ENCODE assay signal across 9 mouse cellular contexts in genomic region chr17:26124560-26124959, GRCm38 (mm10). TPM values are rescaled to one million over a fixed set of nuclear protein-coding genes. Genes with fewer than 3 reads are reported as not detected.
A peak's percentile ranks its signal among the peaks of the same experiment; 100 is the strongest.
DNase-seq lines count a peak whose midpoint lies in the region; ATAC-seq and TF ChIP-seq lines count a peak whose summit lies in the region.
"Had no signal": no experiment of that assay in that cellular context is flagged by ENCODE, and none has a peak within 500 bp of the region (broad histone marks: within the 10 kb centered on the region; RNA-seq: fewer than 3 reads in every experiment).

No protein-coding gene starts in this region.

- H3K4me2 ChIP-seq in liver, embryonic 11.5 days, result peak overlapping the region; percentile 88
- H3K4me2 ChIP-seq in stomach, postnatal 0 days (replicated peaks; ENCODE audit: low read depth), result peak overlapping the region; percentile 79

- no peak for ATAC-seq in megakaryocyte, adult 5-6 weeks (ENCODE audit: poor library complexity, severe bottlenecking)
- ATAC-seq in liver, embryonic 11.5 days (replicated peaks; ENCODE audit: low FRiP score), result no peak
- no peak for ATAC-seq in stomach, postnatal 0 days (ENCODE audit: low FRiP score, low TSS enrichment)
- no peak for ATAC-seq in erythroid progenitor cell, adult 5-6 weeks (replicated peaks; ENCODE audit: low FRiP score, poor library complexity, severe bottlenecking)

- no peak for DNase-seq in cerebellum, adult 2 months
- DNase-seq in cerebellum, adult 18-20 months, result no peak
- DNase-seq in liver, embryonic 11.5 days (ENCODE audit: low spot score), result no peak
- DNase-seq in stomach, postnatal 0 days (ENCODE audit: low spot score), result no peak
- DNase-seq in urinary bladder, postnatal 4 days (ENCODE audit: low spot score in 2 of 2), result no peak
- DNase-seq: layer of hippocampus, adult 9-11 months had no signal

- H3K9me3 ChIP-seq in megakaryocyte, embryonic 14.5 days, result no peaks in the 10 kb centered on the region
- H3K9me3 ChIP-seq in liver, embryonic 11.5 days (ENCODE audit: control insufficient read depth, low read length), result no peaks in the 10 kb centered on the region
- no peaks in the 10 kb centered on the region for H3K9me3 ChIP-seq in stomach, postnatal 0 days (ENCODE audit: control insufficient read depth, low read length)

- no peak for TF ChIP-seq EP300 in stomach, postnatal 0 days (optimal IDR thresholded peaks at IDR 0.05)

- H3K27me3 ChIP-seq in cerebellum, adult 2 months (ENCODE audit: control insufficient read depth, insufficient read depth, low read length), result no peaks in the 10 kb centered on the region
- H3K27me3 ChIP-seq in megakaryocyte, embryonic 14.5 days (replicated peaks), result peaks cover 4% of the 10 kb centered on the region
- H3K27me3 ChIP-seq in liver, embryonic 11.5 days (replicated peaks; ENCODE audit: control insufficient read depth, insufficient read depth, low read length), result no peaks in the 10 kb centered on the region
- no peaks in the 10 kb centered on the region for H3K27me3 ChIP-seq in stomach, postnatal 0 days (ENCODE audit: control insufficient read depth, insufficient read depth, low read length)

- 80% methylated on average over 7 of the region's 7 CpGs for WGBS in cerebellum, adult 2 months
- WGBS in liver, embryonic 11.5 days, result 81% methylated on average over 7 of the region's 7 CpGs
- 79% methylated on average over 7 of the region's 7 CpGs for WGBS in stomach, postnatal 0 days

- H3K4me1 ChIP-seq in cerebellum, adult 2 months (ENCODE audit: control insufficient read depth, insufficient read depth, low read length), result peaks cover 18% of the 10 kb centered on the region
- peaks cover 53% of the 10 kb centered on the region for H3K4me1 ChIP-seq in megakaryocyte, embryonic 14.5 days
- H3K4me1 ChIP-seq in liver, embryonic 11.5 days (replicated peaks; ENCODE audit: control insufficient read depth, insufficient read depth, low read length), result peaks cover 15% of the 10 kb centered on the region
- H3K4me1 ChIP-seq in stomach, postnatal 0 days (replicated peaks; ENCODE audit: control insufficient read depth, insufficient read depth), result 0 out of 2 replicates have a peak, but pooled peaks cover 4% of the 10 kb centered on the region

- TF ChIP-seq CTCF in cerebellum, adult 2 months (IDR thresholded peaks at IDR 0.05; ENCODE audit: borderline replicate concordance, insufficient read depth, low read depth, low read length), result no peak
- TF ChIP-seq CTCF in stomach, postnatal 0 days (IDR thresholded peaks at IDR 0.05; ENCODE audit: low read depth), result no peak

- H3K36me3 ChIP-seq in megakaryocyte, embryonic 14.5 days (replicated peaks; ENCODE audit: low read length), result peaks cover 44% of the 10 kb centered on the region
- H3K36me3 ChIP-seq in liver, embryonic 11.5 days (ENCODE audit: control insufficient read depth, insufficient read depth, low read length), result peaks cover 28% of the 10 kb centered on the region
- peaks cover 8% of the 10 kb centered on the region; the same call in 1 of the 2 replicates for H3K36me3 ChIP-seq in stomach, postnatal 0 days (ENCODE audit: control insufficient read depth, insufficient read depth, low read length)

- peak overlapping the region; percentile 85 for H3K9ac ChIP-seq in liver, embryonic 11.5 days (ENCODE audit: low read depth, low read length)
- H3K9ac ChIP-seq in stomach, postnatal 0 days (ENCODE audit: low read length), result peak overlapping the region; percentile 83

- no peak overlapping the region for H3K27ac ChIP-seq in cerebellum, adult 2 months (ENCODE audit: insufficient read depth, low read length)
- no peak overlapping the region for H3K27ac ChIP-seq in liver, embryonic 11.5 days (ENCODE audit: low read depth, low read length)
- no peak overlapping the region for H3K27ac ChIP-seq in stomach, postnatal 0 days (replicated peaks)

- peak overlapping the region; percentile 91 for H3K4me3 ChIP-seq in cerebellum, adult 2 months (replicated peaks; ENCODE audit: insufficient read depth, low read depth, low read length)
- peak overlapping the region; percentile 94 for H3K4me3 ChIP-seq in megakaryocyte, embryonic 14.5 days (replicated peaks)
- peak overlapping the region; percentile 93 for H3K4me3 ChIP-seq in liver, embryonic 11.5 days (ENCODE audit: low read depth, low read length)
- H3K4me3 ChIP-seq in stomach, postnatal 0 days (ENCODE audit: low read depth, low read length), result peak overlapping the region; percentile 93

- no peak for TF ChIP-seq POLR2A in cerebellum, adult 2 months (IDR thresholded peaks at IDR 0.05; ENCODE audit: borderline replicate concordance, insufficient read depth, low read length)

RNA-seq across cellular contexts. Expression of gene Mrpl28, which starts 1.3 kb away (rescaled TPM):
- polyA plus RNA-seq in cerebellum, adult 2 months (2012; rRNA removed), result 114 and 118 TPM in 2 replicates
- polyA plus RNA-seq in megakaryocyte, embryonic 14.5 days (2012; ENCODE audit: insufficient read depth, low replicate concordance), result 104 and 138 TPM in 2 replicates
- 74.1 and 78.0 TPM in 2 replicates for total RNA-seq in megakaryocyte, adult 5-6 weeks (2015)
- total RNA-seq in megakaryocyte, adult 5-6 weeks (2017), result 35.1 and 35.4 TPM in 2 replicates
- 253 TPM in 2 replicates for polyA plus RNA-seq in liver, embryonic 11.5 days (2014; fragmentation: Nextera tagmentation; extraction: Ambion mirVana)
- 134 and 135 TPM in 2 replicates for polyA plus RNA-seq in stomach, postnatal 0 days (2015; fragmentation: Nextera tagmentation; extraction: Ambion mirVana)
- 32.3 and 39.3 TPM in 2 replicates for total RNA-seq in erythroid progenitor cell, adult 5-6 weeks (2015; ENCODE audit: low replicate concordance)
- total RNA-seq in erythroid progenitor cell, adult 5-6 weeks (2017; ENCODE audit: low replicate concordance), result 27.6 and 30.9 TPM in 2 replicates

RNA-seq across cellular contexts. Expression of gene Tmem8, which starts 11.5 kb away (rescaled TPM):
- polyA plus RNA-seq in cerebellum, adult 2 months (2012; rRNA removed), result 41.0 and 48.2 TPM in 2 replicates
- 3.3 and 4.1 TPM in 2 replicates for polyA plus RNA-seq in megakaryocyte, embryonic 14.5 days (2012; ENCODE audit: insufficient read depth, low replicate concordance)
- 13.1 and 20.1 TPM in 2 replicates for total RNA-seq in megakaryocyte, adult 5-6 weeks (2015)
- 11.6 and 14.8 TPM in 2 replicates for total RNA-seq in megakaryocyte, adult 5-6 weeks (2017)
- 1.6 and 2.1 TPM in 2 replicates for polyA plus RNA-seq in liver, embryonic 11.5 days (2014; fragmentation: Nextera tagmentation; extraction: Ambion mirVana)
- polyA plus RNA-seq in stomach, postnatal 0 days (2015; fragmentation: Nextera tagmentation; extraction: Ambion mirVana), result 16.1 and 17.5 TPM in 2 replicates
- 13.0 and 13.8 TPM in 2 replicates for total RNA-seq in erythroid progenitor cell, adult 5-6 weeks (2015; ENCODE audit: low replicate concordance)
- 6.7 and 8.9 TPM in 2 replicates for total RNA-seq in erythroid progenitor cell, adult 5-6 weeks (2017; ENCODE audit: low replicate concordance)

RNA-seq across cellular contexts. Expression of gene Axin1, which starts 13.9 kb away (rescaled TPM):
- polyA plus RNA-seq in cerebellum, adult 2 months (2012; rRNA removed), result 21.3 and 22.8 TPM in 2 replicates
- 12.5 and 19.6 TPM in 2 replicates for polyA plus RNA-seq in megakaryocyte, embryonic 14.5 days (2012; ENCODE audit: insufficient read depth, low replicate concordance)
- 24.2 and 31.9 TPM in 2 replicates for total RNA-seq in megakaryocyte, adult 5-6 weeks (2015)
- 176 and 255 TPM in 2 replicates for total RNA-seq in megakaryocyte, adult 5-6 weeks (2017)
- polyA plus RNA-seq in liver, embryonic 11.5 days (2014; fragmentation: Nextera tagmentation; extraction: Ambion mirVana), result 12.8 and 13.1 TPM in 2 replicates
- 10.9 and 12.4 TPM in 2 replicates for polyA plus RNA-seq in stomach, postnatal 0 days (2015; fragmentation: Nextera tagmentation; extraction: Ambion mirVana)
- total RNA-seq in erythroid progenitor cell, adult 5-6 weeks (2015; ENCODE audit: low replicate concordance), result 12.2 and 35.3 TPM in 2 replicates
- total RNA-seq in erythroid progenitor cell, adult 5-6 weeks (2017; ENCODE audit: low replicate concordance), result 44.4 and 84.3 TPM in 2 replicates

RNA-seq across cellular contexts. Expression of gene Nme4, which starts 29.2 kb away (rescaled TPM):
- 6.2 and 6.7 TPM in 2 replicates for polyA plus RNA-seq in cerebellum, adult 2 months (2012; rRNA removed)
- polyA plus RNA-seq in megakaryocyte, embryonic 14.5 days (2012; ENCODE audit: insufficient read depth, low replicate concordance), result 28.9 and 32.8 TPM in 2 replicates
- total RNA-seq in megakaryocyte, adult 5-6 weeks (2015), result 2.3 and 3.5 TPM in 2 replicates
- total RNA-seq in megakaryocyte, adult 5-6 weeks (2017), result 4.2 and 8.2 TPM in 2 replicates
- polyA plus RNA-seq in liver, embryonic 11.5 days (2014; fragmentation: Nextera tagmentation; extraction: Ambion mirVana), result 111 and 120 TPM in 2 replicates
- polyA plus RNA-seq in stomach, postnatal 0 days (2015; fragmentation: Nextera tagmentation; extraction: Ambion mirVana), result 30.9 and 32.5 TPM in 2 replicates
- 3.6 and 5.9 TPM in 2 replicates for total RNA-seq in erythroid progenitor cell, adult 5-6 weeks (2015; ENCODE audit: low replicate concordance)
- 3.4 TPM in 1 of 2 replicates, not detected in the other for total RNA-seq in erythroid progenitor cell, adult 5-6 weeks (2017; ENCODE audit: low replicate concordance)

RNA-seq across cellular contexts. Expression of gene Decr2, which starts 34.4 kb away (rescaled TPM):
- polyA plus RNA-seq in cerebellum, adult 2 months (2012; rRNA removed), result 39.5 and 41.3 TPM in 2 replicates
- 0.35 and 1.5 TPM in 2 replicates for polyA plus RNA-seq in megakaryocyte, embryonic 14.5 days (2012; ENCODE audit: insufficient read depth, low replicate concordance)
- 4.8 and 5.0 TPM in 2 replicates for total RNA-seq in megakaryocyte, adult 5-6 weeks (2015)
- 11.9 and 13.3 TPM in 2 replicates for total RNA-seq in megakaryocyte, adult 5-6 weeks (2017)
- 18.2 and 20.1 TPM in 2 replicates for polyA plus RNA-seq in liver, embryonic 11.5 days (2014; fragmentation: Nextera tagmentation; extraction: Ambion mirVana)
- polyA plus RNA-seq in stomach, postnatal 0 days (2015; fragmentation: Nextera tagmentation; extraction: Ambion mirVana), result 65.4 and 66.3 TPM in 2 replicates
- total RNA-seq in erythroid progenitor cell, adult 5-6 weeks (2015; ENCODE audit: low replicate concordance), result 1.8 TPM in 1 of 2 replicates, not detected in the other
- 1.4 TPM in 1 of 2 replicates, not detected in the other for total RNA-seq in erythroid progenitor cell, adult 5-6 weeks (2017; ENCODE audit: low replicate concordance)
